Mouse (Mus musculus) gastrocnemius, postnatal 14 days (tissue): ENCODE data around the gene Abhd5. TPM values are rescaled to one million over a fixed set of nuclear protein-coding genes. Genes with fewer than 3 reads are reported as not detected.

Experiments used
- total RNA-seq, 2 experiments: library from RNA; stranded (reverse); gene quantifications; 2 replicates each; pipeline ENCODE4 v1.2.3; 2021

Gene Abhd5
- total RNA-seq, 2 experiments from 2014 or later = 26.0 to 26.3 TPM

Other genes with a start within 250 kb of the Abhd5 start
- 10 to 100 TPM; 53.5 to 93.5 TPM for gene Snrk, start 234.3 kb upstream of the Abhd5 start, total RNA-seq
- gene Ano10, start 57.2 kb upstream of the Abhd5 start, total RNA-seq = 10 to 100 TPM; 36.6 to 39.4 TPM